Mouse (Mus musculus) spleen, adult 2 months (tissue): ENCODE results near the gene Ccne1.

Experiments used
- CTCF ChIP-seq: fragments of 200-500 bp; IDR thresholded peaks from 2 replicates; pipeline ENCODE4 v1.5.1; 2011; ENCODE audit warnings: mild to moderate bottlenecking, inconsistent platforms; ENCODE audit not compliant: insufficient read depth, insufficient read length, insufficient replicate concordance; ENCODE audit errors: extremely low read depth
- POLR2A ChIP-seq: fragments of 200-500 bp; IDR thresholded peaks from 2 replicates; pipeline ENCODE4 v1.6.1; 2011; ENCODE audit warnings: low read depth, low read length, inconsistent platforms

- TF ChIP-seq POLR2A (no peak), CTCF (peak; percentile 57; the same call in 1 of the 2 replicates)
Observed at GRCm38 (mm10) chr7:38131186-38131585, 23.9 kb upstream of the Ccne1 start.
